Mouse (Mus musculus) natural killer cell, adult 2 months (primary cell): Measurements from ENCODE around the gene Slco3a1.

Experiments used
- DNase-seq, 2 experiments: peaks; one replicate each; pipeline ENCODE4 v3.0.0; 2022; ENCODE audit warnings: low spot score in 2 of 2

Slco3a1 gene

GRCm38 (mm10) chr7:74486083-74486482 is 68.5 kb downstream of the Slco3a1 start:
- no peak for DNase-seq

- no peak for DNase-seq
These were observed 68.9 kb downstream of the Slco3a1 start for GRCm38 (mm10) chr7:74485669-74486068.

- DNase-seq, result no peak
These were observed 70.6 kb downstream of the Slco3a1 start for GRCm38 (mm10) chr7:74484024-74484385.

- no peak for DNase-seq
These were observed 71.1 kb downstream of the Slco3a1 start for GRCm38 (mm10) chr7:74483294-74484023.

- DNase-seq, result no peak
These were observed 82.8 kb downstream of the Slco3a1 start for GRCm38 (mm10) chr7:74471740-74472139.

GRCm38 (mm10) chr7:74466886-74467285 is 87.7 kb downstream of the Slco3a1 start:
- no peak for DNase-seq

GRCm38 (mm10) chr7:74464638-74465037 is 89.9 kb downstream of the Slco3a1 start:
- DNase-seq, result no peak

- no peak for DNase-seq
These were observed 92.1 kb downstream of the Slco3a1 start for GRCm38 (mm10) chr7:74462451-74462850.

GRCm38 (mm10) chr7:74461736-74462135 is 92.8 kb downstream of the Slco3a1 start:
- DNase-seq, result no peak

- no peak for DNase-seq
These were observed 93.4 kb downstream of the Slco3a1 start for GRCm38 (mm10) chr7:74461146-74461545.

GRCm38 (mm10) chr7:74459812-74460211 is 94.8 kb downstream of the Slco3a1 start:
- no peak for DNase-seq

- DNase-seq, result no peak
These were observed 95.3 kb downstream of the Slco3a1 start for GRCm38 (mm10) chr7:74459277-74459676.

- DNase-seq, result no peak
These were observed 95.9 kb downstream of the Slco3a1 start for GRCm38 (mm10) chr7:74458475-74459221.

GRCm38 (mm10) chr7:74457347-74457975 is 97.1 kb downstream of the Slco3a1 start:
- no peak for DNase-seq

GRCm38 (mm10) chr7:74456781-74457180 is 97.8 kb downstream of the Slco3a1 start:
- no peak for DNase-seq

GRCm38 (mm10) chr7:74451047-74451446 is 103.5 kb downstream of the Slco3a1 start:
- no peak for DNase-seq

GRCm38 (mm10) chr7:74449802-74450201 is 104.8 kb downstream of the Slco3a1 start:
- no peak for DNase-seq

GRCm38 (mm10) chr7:74447781-74448180 is 106.8 kb downstream of the Slco3a1 start:
- no peak for DNase-seq

GRCm38 (mm10) chr7:74445148-74445547 is 109.4 kb downstream of the Slco3a1 start:
- no peak for DNase-seq

GRCm38 (mm10) chr7:74442380-74442779 is 112.2 kb downstream of the Slco3a1 start:
- no peak for DNase-seq

- no peak for DNase-seq
These were observed 117.0 kb downstream of the Slco3a1 start for GRCm38 (mm10) chr7:74437534-74437933.

- no peak for DNase-seq
These were observed 117.9 kb downstream of the Slco3a1 start for GRCm38 (mm10) chr7:74436642-74437041.

GRCm38 (mm10) chr7:74432950-74433349 is 121.6 kb downstream of the Slco3a1 start:
- DNase-seq, result no peak
